Mouse (Mus musculus): Measurements from ENCODE around the gene Arhgap10. TPM values are rescaled to one million over a fixed set of nuclear protein-coding genes. Genes with fewer than 3 reads are reported as not detected.

Gene Arhgap10
- polyA plus RNA-seq, 1 experiment from 2014 or later, result 28.9 TPM

- ATAC-seq, result no peak
- no peak overlapping the region for H3K4me2 ChIP-seq (ENCODE audit: low read depth, low read length)
- no peaks in the 10 kb centered on the region for H3K9me3 ChIP-seq (ENCODE audit: control insufficient read depth, low read length)
- H3K9ac ChIP-seq (ENCODE audit: low read depth, low read length), result no peak overlapping the region
- H3K27me3 ChIP-seq (replicated peaks; ENCODE audit: control insufficient read depth, insufficient read depth, low read length), result no peaks in the 10 kb centered on the region
- no peak overlapping the region for H3K27ac ChIP-seq (ENCODE audit: low read length)
- H3K36me3 ChIP-seq (ENCODE audit: control insufficient read depth, insufficient read depth, low read length), result no peaks in the 10 kb centered on the region
- H3K4me3 ChIP-seq (ENCODE audit: low read length), result no peak overlapping the region
- no peaks in the 10 kb centered on the region for H3K4me1 ChIP-seq (ENCODE audit: control insufficient read depth, insufficient read depth, low read length)
- 86% methylated on average over 12 of the region's 12 CpGs for WGBS
Measured at GRCm38 (mm10) chr8:77536821-77537220, 19.1 kb upstream of the Arhgap10 start.

DNA sequence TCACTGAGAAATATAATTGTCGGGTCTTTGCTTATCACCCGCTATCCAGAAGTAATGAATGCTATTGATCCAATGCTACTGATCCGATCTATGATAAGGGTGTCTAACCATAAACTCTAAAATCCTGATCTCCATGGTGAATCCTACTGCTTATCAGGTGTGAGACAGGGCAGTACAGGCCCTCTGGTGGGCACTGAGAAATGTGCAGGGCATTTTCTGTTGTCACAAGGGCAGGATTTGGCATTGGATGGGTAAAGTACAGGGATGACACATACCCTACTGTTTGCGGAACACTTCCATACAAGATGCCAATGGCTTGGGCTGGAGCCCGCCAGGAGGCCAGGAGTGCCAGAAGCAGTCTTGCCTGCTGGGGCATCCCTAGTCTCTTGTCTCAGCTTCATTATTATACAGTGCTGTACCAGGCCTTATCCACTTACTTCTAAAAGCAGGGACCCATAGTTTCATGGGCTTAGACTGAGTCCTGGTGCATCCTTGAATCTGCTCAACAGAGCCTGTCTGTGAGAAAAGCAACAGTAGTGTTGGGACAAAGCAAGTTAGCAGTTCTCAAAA is 17.4 kb upstream of the Arhgap10 start:
- Histone ChIP-seq H3K4me3 (ENCODE audit: low read length) (no peak overlapping the region), H3K27ac (ENCODE audit: low read length) (no peak overlapping the region), H3K4me2 (ENCODE audit: low read depth, low read length) (no peak overlapping the region), H3K9me3 (ENCODE audit: control insufficient read depth, low read length) (no peaks in the 10 kb centered on the region), H3K9ac (ENCODE audit: low read depth, low read length) (no peak overlapping the region), H3K36me3 (ENCODE audit: control insufficient read depth, insufficient read depth, low read length) (no peaks in the 10 kb centered on the region), H3K27me3 (replicated peaks; ENCODE audit: control insufficient read depth, insufficient read depth, low read length) (no peaks in the 10 kb centered on the region), H3K4me1 (ENCODE audit: control insufficient read depth, insufficient read depth, low read length) (no peaks in the 10 kb centered on the region)
- WGBS, result 76% methylated on average over 5 of the region's 5 CpGs
- ATAC-seq, result peak; percentile 33; the same call in 1 of the 2 replicates

DNA sequence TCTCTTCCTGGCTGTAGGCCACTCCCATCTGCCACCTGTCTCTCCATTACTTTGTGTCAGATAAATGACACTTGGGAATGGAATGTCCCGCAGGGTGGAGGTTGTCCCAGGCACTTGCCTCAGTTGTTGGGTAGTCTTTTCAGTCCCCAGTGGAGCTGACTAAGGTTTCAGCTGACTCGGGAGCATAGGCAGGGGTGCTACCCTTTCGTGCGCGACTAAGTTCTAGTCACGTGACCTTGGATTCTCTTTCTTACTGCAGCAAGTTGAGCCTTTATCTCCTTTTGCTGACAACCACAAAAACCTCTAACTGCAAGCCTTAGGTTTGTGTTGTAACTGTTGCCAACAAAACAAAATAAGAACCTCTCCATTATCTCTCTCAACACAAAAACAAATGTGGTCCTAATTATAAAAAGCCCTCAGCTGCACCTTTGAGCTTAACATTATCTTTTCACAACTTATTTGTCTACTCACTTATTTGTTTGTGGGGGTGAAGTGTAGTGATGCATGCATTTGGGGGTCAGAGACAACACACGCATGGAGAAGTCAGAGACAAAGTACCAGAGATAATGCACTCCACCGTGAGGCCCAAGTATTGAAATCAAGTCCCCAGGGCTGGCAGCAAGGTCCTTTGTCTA is 16.7 kb upstream of the Arhgap10 start:
- Histone ChIP-seq H3K4me2 (ENCODE audit: low read depth, low read length) (no peak overlapping the region), H3K9me3 (ENCODE audit: control insufficient read depth, low read length) (no peaks in the 10 kb centered on the region), H3K9ac (ENCODE audit: low read depth, low read length) (no peak overlapping the region), H3K4me1 (ENCODE audit: control insufficient read depth, insufficient read depth, low read length) (no peaks in the 10 kb centered on the region), H3K36me3 (ENCODE audit: control insufficient read depth, insufficient read depth, low read length) (no peaks in the 10 kb centered on the region), H3K4me3 (ENCODE audit: low read length) (no peak overlapping the region), H3K27ac (ENCODE audit: low read length) (no peak overlapping the region), H3K27me3 (replicated peaks; ENCODE audit: control insufficient read depth, insufficient read depth, low read length) (no peaks in the 10 kb centered on the region)
- 67% methylated on average over 8 of the region's 8 CpGs for WGBS
- ATAC-seq, result no peak

GRCm38 (mm10) chr8:77526130-77526529 is 8.4 kb upstream of the Arhgap10 start:
- H3K27ac ChIP-seq (ENCODE audit: low read length), result no peak overlapping the region
- H3K4me3 ChIP-seq (ENCODE audit: low read length), result no peak overlapping the region
- no peaks in the 10 kb centered on the region for H3K9me3 ChIP-seq (ENCODE audit: control insufficient read depth, low read length)
- 83% methylated on average over 8 of the region's 8 CpGs for WGBS
- ATAC-seq, result no peak
- H3K9ac ChIP-seq (ENCODE audit: low read depth, low read length), result no peak overlapping the region
- peaks cover 10% of the 10 kb centered on the region for H3K4me1 ChIP-seq (ENCODE audit: control insufficient read depth, insufficient read depth, low read length)
- H3K4me2 ChIP-seq (ENCODE audit: low read depth, low read length), result no peak overlapping the region
- H3K27me3 ChIP-seq (replicated peaks; ENCODE audit: control insufficient read depth, insufficient read depth, low read length), result no peaks in the 10 kb centered on the region
- H3K36me3 ChIP-seq (ENCODE audit: control insufficient read depth, insufficient read depth, low read length), result no peaks in the 10 kb centered on the region

GRCm38 (mm10) chr8:77524906-77525305 is 7.2 kb upstream of the Arhgap10 start:
- Histone ChIP-seq H3K27me3 (replicated peaks; ENCODE audit: control insufficient read depth, insufficient read depth, low read length) (no peaks in the 10 kb centered on the region), H3K27ac (ENCODE audit: low read length) (no peak overlapping the region), H3K4me3 (ENCODE audit: low read length) (no peak overlapping the region), H3K9me3 (ENCODE audit: control insufficient read depth, low read length) (no peaks in the 10 kb centered on the region), H3K9ac (ENCODE audit: low read depth, low read length) (no peak overlapping the region), H3K4me2 (ENCODE audit: low read depth, low read length) (no peak overlapping the region), H3K36me3 (ENCODE audit: control insufficient read depth, insufficient read depth, low read length) (no peaks in the 10 kb centered on the region), H3K4me1 (ENCODE audit: control insufficient read depth, insufficient read depth, low read length) (peaks cover 10% of the 10 kb centered on the region)
- WGBS, result 97% methylated on average over 2 of the region's 2 CpGs
- no peak for ATAC-seq

GRCm38 (mm10) chr8:77524018-77524615 is 6.4 kb upstream of the Arhgap10 start:
- ATAC-seq, result peak; percentile 82
- Histone ChIP-seq H3K4me1 (ENCODE audit: control insufficient read depth, insufficient read depth, low read length) (peaks cover 10% of the 10 kb centered on the region), H3K9me3 (ENCODE audit: control insufficient read depth, low read length) (no peaks in the 10 kb centered on the region), H3K4me2 (ENCODE audit: low read depth, low read length) (peak overlapping the region; percentile 26; the same call in 1 of the 2 replicates), H3K36me3 (ENCODE audit: control insufficient read depth, insufficient read depth, low read length) (no peaks in the 10 kb centered on the region), H3K27ac (ENCODE audit: low read length) (peak overlapping the region; percentile 60), H3K9ac (ENCODE audit: low read depth, low read length) (no peak overlapping the region), H3K27me3 (replicated peaks; ENCODE audit: control insufficient read depth, insufficient read depth, low read length) (no peaks in the 10 kb centered on the region), H3K4me3 (ENCODE audit: low read length) (no peak overlapping the region)
- WGBS, result 45% methylated on average over 14 of the region's 14 CpGs

DNA sequence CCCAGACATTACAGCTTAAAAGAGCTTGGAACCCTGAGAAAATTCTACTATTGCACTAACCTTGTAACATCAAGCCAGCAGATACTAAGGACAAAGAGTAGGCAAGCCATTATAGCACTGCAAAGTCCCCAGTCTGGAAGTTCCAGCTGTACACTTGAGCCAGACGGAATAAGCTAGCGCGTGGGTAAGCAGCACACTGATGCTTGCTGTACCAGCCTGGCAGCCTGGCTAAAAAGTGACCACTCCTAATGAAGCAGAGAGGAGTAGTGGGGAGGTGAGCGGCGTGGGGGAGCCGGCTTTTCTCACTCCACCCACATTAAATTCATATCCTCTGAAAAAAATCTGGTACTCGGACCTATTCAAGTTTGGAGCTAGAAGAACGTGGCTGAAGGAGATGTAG is 5.2 kb upstream of the Arhgap10 start:
- no peaks in the 10 kb centered on the region for H3K36me3 ChIP-seq (ENCODE audit: control insufficient read depth, insufficient read depth, low read length)
- ATAC-seq, result no peak
- no peak overlapping the region for H3K9ac ChIP-seq (ENCODE audit: low read depth, low read length)
- H3K27ac ChIP-seq (ENCODE audit: low read length), result no peak overlapping the region
- 78% methylated on average over 8 of the region's 8 CpGs for WGBS
- H3K4me1 ChIP-seq (ENCODE audit: control insufficient read depth, insufficient read depth, low read length), result peaks cover 10% of the 10 kb centered on the region
- no peak overlapping the region for H3K4me3 ChIP-seq (ENCODE audit: low read length)
- no peak overlapping the region for H3K4me2 ChIP-seq (ENCODE audit: low read depth, low read length)
- no peaks in the 10 kb centered on the region for H3K9me3 ChIP-seq (ENCODE audit: control insufficient read depth, low read length)
- H3K27me3 ChIP-seq (replicated peaks; ENCODE audit: control insufficient read depth, insufficient read depth, low read length), result no peaks in the 10 kb centered on the region

- Histone ChIP-seq H3K9ac (ENCODE audit: low read depth, low read length) (no peak overlapping the region), H3K4me3 (ENCODE audit: low read length) (no peak overlapping the region), H3K4me2 (ENCODE audit: low read depth, low read length) (no peak overlapping the region), H3K36me3 (ENCODE audit: control insufficient read depth, insufficient read depth, low read length) (no peaks in the 10 kb centered on the region), H3K27ac (ENCODE audit: low read length) (no peak overlapping the region), H3K4me1 (ENCODE audit: control insufficient read depth, insufficient read depth, low read length) (peaks cover 17% of the 10 kb centered on the region), H3K27me3 (replicated peaks; ENCODE audit: control insufficient read depth, insufficient read depth, low read length) (no peaks in the 10 kb centered on the region), H3K9me3 (ENCODE audit: control insufficient read depth, low read length) (no peaks in the 10 kb centered on the region)
- ATAC-seq, result no peak
- 71% methylated on average over 8 of the region's 8 CpGs for WGBS
Measured at GRCm38 (mm10) chr8:77521028-77521785, 3.5 kb upstream of the Arhgap10 start.

DNA sequence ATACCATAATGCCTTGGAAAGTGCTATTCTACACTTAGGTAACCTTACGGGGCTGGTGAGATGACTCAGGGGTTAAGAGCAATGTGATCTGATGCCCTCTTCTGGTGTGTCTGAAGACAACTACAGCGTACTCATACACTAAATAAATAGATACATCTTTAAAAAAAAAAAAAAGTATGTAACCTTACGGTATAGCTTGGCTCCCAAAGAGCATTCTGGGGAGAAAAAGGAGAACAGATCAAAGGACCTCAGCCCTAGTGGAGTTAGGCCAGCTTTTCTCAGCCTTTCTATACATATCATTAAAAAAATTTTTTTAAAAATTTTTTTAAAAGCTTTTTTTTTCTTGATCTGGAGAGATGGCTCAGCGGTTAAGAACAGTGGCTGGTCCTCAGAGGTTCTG is 2.8 kb upstream of the Arhgap10 start:
- 96% methylated on average over 4 of the region's 4 CpGs for WGBS
- Histone ChIP-seq H3K4me2 (ENCODE audit: low read depth, low read length) (no peak overlapping the region), H3K27ac (ENCODE audit: low read length) (no peak overlapping the region), H3K4me3 (ENCODE audit: low read length) (no peak overlapping the region), H3K9ac (ENCODE audit: low read depth, low read length) (no peak overlapping the region), H3K9me3 (ENCODE audit: control insufficient read depth, low read length) (no peaks in the 10 kb centered on the region), H3K27me3 (replicated peaks; ENCODE audit: control insufficient read depth, insufficient read depth, low read length) (no peaks in the 10 kb centered on the region), H3K36me3 (ENCODE audit: control insufficient read depth, insufficient read depth, low read length) (no peaks in the 10 kb centered on the region), H3K4me1 (ENCODE audit: control insufficient read depth, insufficient read depth, low read length) (peaks cover 19% of the 10 kb centered on the region)
- no peak for ATAC-seq

All from intestine, embryonic 16.5 days (tissue).